Mouse (Mus musculus) megakaryocyte-erythroid progenitor cell, adult 5-6 weeks (primary cell): ENCODE data around the gene Mrc2. TPM values are rescaled to one million over a fixed set of nuclear protein-coding genes. Genes with fewer than 3 reads are reported as not detected.

ENCODE experiments used
- ATAC-seq: replicated peaks from 2 replicates; pipeline ENCODE4 v1.8.0; 2016; ENCODE audit warnings: mild to moderate bottlenecking, inconsistent platforms; ENCODE audit not compliant: severe bottlenecking, poor library complexity, low FRiP score, low TSS enrichment
- total RNA-seq, 2 experiments: library from RNA; stranded (forward) in 1 of 2; stranded (reverse) in 1 of 2; fragments of 200-1000, 215-1000 nt in 1 of 2; fragments of >200 nt in 1 of 2; fragmentation: Nextera tagmentation in 1 of 2; gene quantifications; 2 replicates each; pipeline ENCODE4 v1.2.3; 2014 to 2017

The Mrc2 gene
- total RNA-seq, 2 experiments from 2014 or later, result not detected

GRCm38 (mm10) chr11:105369526-105370386 is 77.3 kb downstream of the Mrc2 start:
- no peak for ATAC-seq

GRCm38 (mm10) chr11:105371818-105372217 is 79.4 kb downstream of the Mrc2 start:
- no peak for ATAC-seq

- ATAC-seq, result no peak
These were observed 81.4 kb downstream of the Mrc2 start for GRCm38 (mm10) chr11:105373881-105374280.

GRCm38 (mm10) chr11:105374526-105375175 is 82.2 kb downstream of the Mrc2 start:
- peak; percentile 51 for ATAC-seq

GRCm38 (mm10) chr11:105375821-105376235 is 83.4 kb downstream of the Mrc2 start:
- ATAC-seq, result no peak

- no peak for ATAC-seq
These were observed 92.8 kb downstream of the Mrc2 start for GRCm38 (mm10) chr11:105385266-105385665.

GRCm38 (mm10) chr11:105388636-105389035 is 96.2 kb downstream of the Mrc2 start:
- ATAC-seq, result no peak

- ATAC-seq, result no peak
These were observed 97.8 kb downstream of the Mrc2 start for GRCm38 (mm10) chr11:105390290-105390689.

Other genes starting within 250 kb of the Mrc2 start
- gene Efcab3, start 229.1 kb upstream of the Mrc2 start, total RNA-seq (2014; fragmentation: Nextera tagmentation), result not detected in 2 replicates
- not detected in 2 replicates for gene Efcab3, start 229.1 kb upstream of the Mrc2 start, total RNA-seq (2017)
- gene Mettl2, start 166.2 kb upstream of the Mrc2 start, total RNA-seq (2014; fragmentation: Nextera tagmentation), result 44.5 and 60.0 TPM in 2 replicates
- gene Mettl2, start 166.2 kb upstream of the Mrc2 start, total RNA-seq (2017), result 28.5 and 30.1 TPM in 2 replicates
- gene Gm10842, start 145.8 kb upstream of the Mrc2 start, total RNA-seq (2014; fragmentation: Nextera tagmentation), result not detected in 2 replicates
- not detected in 2 replicates for gene Gm10842, start 145.8 kb upstream of the Mrc2 start, total RNA-seq (2017)
- 42.9 and 52.9 TPM in 2 replicates for gene Tlk2, start 113.8 kb upstream of the Mrc2 start, total RNA-seq (2014; fragmentation: Nextera tagmentation)
- gene Tlk2, start 113.8 kb upstream of the Mrc2 start, total RNA-seq (2017), result 87.4 and 94.0 TPM in 2 replicates
- not detected in 2 replicates for gene March10, start 164.1 kb downstream of the Mrc2 start, total RNA-seq (2014; fragmentation: Nextera tagmentation)
- not detected in 2 replicates for gene March10, start 164.1 kb downstream of the Mrc2 start, total RNA-seq (2017)